Mouse (Mus musculus): ENCODE data around the gene Prlh. TPM values are rescaled to one million over a fixed set of nuclear protein-coding genes. Genes with fewer than 3 reads are reported as not detected.

The Prlh gene
- total RNA-seq, 2 experiments from 2014 or later: not detected

GRCm38 (mm10) chr1:90998891-90999611 lies 46.1 kb downstream of the Prlh start:
- DNase-seq (ENCODE audit: low spot score in 2 of 2): peak; percentile 45 to 54

- DNase-seq (ENCODE audit: low spot score in 2 of 2): no peak
Observed at GRCm38 (mm10) chr1:90999911-91000601, 47.1 kb downstream of the Prlh start.

- no peak for DNase-seq (ENCODE audit: low spot score in 2 of 2)
Observed at GRCm38 (mm10) chr1:91001101-91001500, 48.2 kb downstream of the Prlh start.

GRCm38 (mm10) chr1:91001871-91002539 lies 49.1 kb downstream of the Prlh start:
- DNase-seq (ENCODE audit: low spot score in 2 of 2): no peak

- no peak for DNase-seq (ENCODE audit: low spot score in 2 of 2)
Observed at GRCm38 (mm10) chr1:91002641-91003040, 49.7 kb downstream of the Prlh start.

Other genes starting within 250 kb of the Prlh start
- 10 to 100 TPM; 13.6 to 21.0 TPM for gene Col6a3, start 109.1 kb upstream of the Prlh start, total RNA-seq (2021)
- 1 to 10 TPM; 3.9 to 4.9 TPM for gene Mlph, start 38.0 kb upstream of the Prlh start, total RNA-seq (2021)
- not detected for gene Rab17, start 16.6 kb downstream of the Prlh start, total RNA-seq (2021)
- gene Lrrfip1, start 45.6 kb downstream of the Prlh start, total RNA-seq (2021): 10 to 100 TPM; 48.2 to 53.4 TPM
- gene Rbm44, start 192.0 kb downstream of the Prlh start, total RNA-seq (2021): not detected
- 1 to 10 TPM; 6.7 to 9.2 TPM for gene Ramp1, start 226.7 kb downstream of the Prlh start, total RNA-seq (2021)